Mouse (Mus musculus) c-Kit-positive CD71-negative TER-119-negative erythroid progenitor cells, embryonic 14.5 days (primary cell): Measurements from ENCODE around the gene Vmn1r85.

Experiments used
- DNase-seq: peaks from one replicate; pipeline ENCODE4 v3.0.0-alpha.2; 2013; ENCODE audit warnings: low read depth

The Vmn1r85 gene

DNA sequence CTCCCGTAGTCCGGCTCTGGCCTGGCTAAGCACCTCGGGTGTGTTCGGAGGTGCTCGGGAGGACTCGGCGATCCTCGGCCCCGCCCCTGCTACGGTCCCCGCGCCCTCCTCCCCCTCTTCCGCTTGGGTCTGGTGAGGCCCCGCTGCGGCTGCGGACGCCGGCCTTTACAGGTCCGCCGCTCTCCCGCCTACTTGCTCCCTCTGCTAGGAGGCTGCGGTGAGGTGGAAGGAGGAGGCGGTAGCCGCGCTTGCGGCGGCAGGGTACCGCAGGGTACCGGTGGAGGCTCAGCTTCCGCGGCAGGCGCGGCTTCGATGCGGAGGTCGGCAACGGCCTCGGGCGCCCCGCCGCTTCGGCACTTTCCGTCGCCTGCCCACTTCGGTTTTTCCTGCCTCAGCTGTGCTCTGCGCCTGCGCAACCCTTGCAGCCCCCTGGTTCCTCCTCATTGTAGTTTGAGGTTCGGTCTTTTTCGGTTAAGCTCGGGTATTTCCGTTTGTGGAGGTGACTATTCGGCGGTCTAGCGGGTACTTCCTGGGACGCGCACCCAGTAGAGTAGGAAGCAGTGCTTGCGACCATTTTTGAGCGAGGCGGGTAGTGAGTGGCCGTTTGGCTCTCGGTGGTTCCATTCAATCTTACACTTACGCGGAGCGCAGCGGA lies 56.9 kb downstream of the Vmn1r85 start, which contains the start of gene Ube2m:
TSS of gene Ube2m (minus strand) at position 375 of the 655 bp plus-strand sequence.
- peak; percentile 99 for DNase-seq

DNA sequence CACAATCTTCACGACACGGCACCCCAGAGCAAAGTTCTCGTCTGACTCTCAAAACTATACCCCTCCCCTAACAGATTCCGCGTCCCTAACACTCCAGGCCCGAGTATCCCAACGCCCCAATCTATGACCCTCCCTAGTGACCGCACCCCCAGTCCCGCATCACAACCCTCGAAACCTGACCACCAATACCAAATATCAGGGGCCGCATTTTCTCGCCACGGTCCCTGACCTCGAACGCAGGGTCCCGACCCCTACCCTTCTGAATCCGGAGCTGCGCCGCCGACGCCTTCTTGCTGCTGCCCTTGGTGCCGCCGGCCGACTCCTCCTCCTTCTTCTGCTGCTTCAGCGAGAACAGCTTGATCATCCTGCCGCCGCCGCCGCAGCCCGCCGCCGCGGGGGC lies 57.6 kb downstream of the Vmn1r85 start:
- no peak for DNase-seq

DNA sequence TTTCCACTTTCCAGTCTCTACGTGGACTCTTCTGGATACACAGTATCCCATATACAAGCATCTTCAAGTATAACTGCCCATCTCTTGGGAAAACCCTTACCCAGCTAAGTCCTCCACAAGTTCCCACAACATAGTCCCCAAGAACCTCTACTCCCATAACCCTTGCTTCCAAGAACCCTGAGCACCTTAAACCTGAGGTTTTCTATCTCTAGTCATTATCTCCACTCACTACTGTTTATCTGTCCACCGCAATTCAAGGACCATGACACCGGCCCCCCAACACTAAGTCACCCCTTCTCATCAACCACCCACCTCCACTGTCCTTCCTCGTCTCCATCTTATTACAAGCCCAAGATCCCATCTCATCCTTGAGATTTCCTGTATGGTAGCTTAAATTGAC lies 58.2 kb downstream of the Vmn1r85 start:
- no peak for DNase-seq

DNA sequence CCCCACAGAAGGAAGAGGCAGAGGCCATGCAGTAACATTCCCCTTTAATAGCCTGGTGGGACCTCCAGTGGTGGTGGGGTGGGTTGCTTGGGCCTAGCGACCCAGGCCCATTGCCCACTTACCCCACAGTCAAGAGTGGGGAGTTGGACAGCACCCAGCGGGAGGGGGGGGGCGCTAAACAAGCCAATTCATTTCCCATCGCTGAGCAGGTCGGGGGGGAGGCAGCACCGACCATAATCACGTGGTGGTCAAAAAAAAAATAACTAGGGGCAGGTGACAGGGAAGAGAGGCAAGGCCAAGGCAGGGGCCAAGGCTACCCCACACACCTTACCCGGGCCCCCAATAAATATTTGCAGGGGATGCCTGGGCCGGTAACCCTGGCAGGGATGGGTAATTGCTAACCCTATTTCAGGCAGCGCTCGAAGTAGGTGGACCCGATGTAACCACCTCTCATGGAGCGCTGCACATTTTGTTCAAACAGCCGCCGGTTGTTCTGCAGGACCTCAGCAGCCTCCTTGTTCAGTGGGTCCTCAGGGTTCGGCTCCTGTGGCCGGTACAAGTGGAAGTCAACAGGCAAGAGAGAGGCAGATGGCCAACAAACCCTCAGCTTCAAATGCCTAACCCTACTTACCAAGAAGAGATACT lies 59.6 kb downstream of the Vmn1r85 start:
- DNase-seq = no peak

DNA sequence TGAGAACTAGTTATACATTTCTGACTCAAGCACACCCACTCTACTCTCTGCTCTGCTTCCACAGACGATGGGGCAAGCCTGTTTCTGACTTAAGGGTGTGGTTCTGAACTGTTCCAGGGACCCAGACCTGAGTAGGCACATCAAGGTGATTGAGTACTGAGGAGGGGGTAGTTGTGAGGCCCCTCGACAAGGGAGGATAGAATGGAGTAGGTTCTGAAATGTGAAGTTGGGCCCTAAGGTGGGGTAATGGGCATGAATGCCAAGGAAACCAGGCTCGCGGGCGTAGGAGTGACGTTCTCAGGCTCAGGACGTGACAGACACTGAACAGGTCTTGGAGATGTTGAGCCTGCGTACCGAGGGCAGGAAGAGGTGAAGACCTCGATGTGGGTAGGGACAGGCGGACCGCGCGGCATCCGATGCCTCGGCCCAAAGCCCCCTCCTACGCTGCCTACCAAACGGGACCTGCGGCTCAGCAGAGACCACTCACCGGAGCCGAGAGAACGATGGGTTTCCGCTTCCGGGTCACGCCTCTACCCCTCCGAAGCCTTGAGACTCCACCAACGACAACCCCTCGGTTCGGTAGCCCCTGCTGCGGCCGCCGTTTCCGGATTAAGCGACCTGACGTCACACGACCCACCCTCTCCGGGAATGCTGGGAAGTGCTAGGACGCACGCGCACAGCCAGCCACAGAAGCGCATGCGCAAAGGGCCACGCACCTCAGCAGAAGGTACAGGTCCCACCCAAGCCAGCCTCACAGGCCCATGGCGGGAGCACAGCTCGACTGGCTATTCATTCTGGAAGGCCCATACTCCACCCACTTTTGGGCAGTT lies 60.6 kb downstream of the Vmn1r85 start, which contains the start of gene Chmp2a:
TSS of gene Chmp2a (minus strand) at position 660 of the 830 bp plus-strand sequence.
- DNase-seq = peak; percentile 94

DNA sequence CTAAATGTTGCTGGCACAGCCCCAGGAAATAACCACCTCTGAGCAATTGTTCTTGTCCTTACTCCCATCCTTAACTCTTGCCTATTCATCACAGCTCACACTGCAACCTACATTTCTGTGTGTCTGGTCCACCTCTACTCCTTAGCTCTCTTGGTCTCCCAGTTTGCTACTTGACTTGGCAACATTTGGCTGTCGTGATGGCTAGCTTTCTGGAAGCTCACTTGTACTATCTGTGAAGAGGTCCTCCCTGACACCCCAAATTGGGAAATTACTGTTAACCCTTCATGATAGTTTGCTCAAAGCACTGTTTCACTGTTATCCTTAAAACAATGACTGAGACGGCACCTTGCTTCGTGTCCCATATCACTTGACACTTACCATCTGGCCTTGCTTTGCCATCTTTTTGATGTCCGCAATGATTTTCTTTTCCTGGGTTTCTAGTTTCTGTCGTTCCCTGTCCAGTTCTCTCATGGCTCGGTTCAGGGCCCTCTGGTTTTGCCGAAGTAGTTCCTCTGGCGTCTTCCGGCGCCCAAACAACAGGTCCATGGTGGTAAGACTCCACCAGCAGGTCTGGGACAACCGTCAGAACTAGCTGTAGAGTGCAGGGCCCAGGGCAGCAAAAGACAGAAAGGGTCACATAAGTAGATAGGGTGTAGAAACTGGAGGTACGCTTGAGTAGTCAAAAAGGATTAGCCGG lies 61.4 kb downstream of the Vmn1r85 start:
- DNase-seq = no peak
